Mouse (Mus musculus): ENCODE measurements around the gene S1pr2.

GRCm38 (mm10) chr9:20972141-20972992 is 4.2 kb downstream of the S1pr2 start:
- no peak for TF ChIP-seq TAL1 (IDR thresholded peaks at IDR 0.05; ENCODE audit: low read length)
- TF ChIP-seq GATA1 (IDR thresholded peaks at IDR 0.05; ENCODE audit: low read length) = no peak

All from erythroblast, embryonic 14.5 days (primary cell).